Mouse (Mus musculus): ENCODE measurements around the gene Vmn2r14.
"Not testable (repeated sequence)": the region's sequence is repeated elsewhere in the genome, so short reads cannot be mapped to it uniquely, and the experiment has no call there.

Vmn2r14 gene

DNA sequence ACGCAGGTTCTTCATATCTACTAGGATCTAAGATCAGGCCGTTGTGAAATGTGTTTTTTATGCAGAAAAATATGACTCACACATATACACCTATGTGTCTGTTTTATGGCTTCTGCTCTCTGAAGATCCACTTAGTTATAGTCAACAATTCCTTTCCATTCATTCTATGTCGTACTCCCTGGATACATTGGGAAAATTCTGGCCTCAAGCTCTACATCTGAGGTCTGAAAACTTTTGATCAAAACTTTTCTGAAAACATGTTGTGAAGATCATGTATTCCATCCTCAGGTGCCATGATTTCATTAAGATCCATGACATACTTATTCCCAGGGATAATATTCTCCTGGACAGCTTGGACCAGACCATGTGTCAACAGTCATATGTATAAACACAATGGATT, at the start of gene Vmn2r14:
TSS of gene Vmn2r14 (minus strand) at position 101 of the 400 bp plus-strand sequence.
- no peak for DNase-seq

- DNase-seq, result not testable (repeated sequence)
These were observed 32.4 kb downstream of the Vmn2r14 start, which contains the start of gene Vmn2r13 for GRCm38 (mm10) chr5:109192099-109192498. Gene Vmn2r13, minus strand, starts transcription at chr5:109192199.

GRCm38 (mm10) chr5:109166851-109167250, 57.7 kb downstream of the Vmn2r14 start:
- not testable (repeated sequence) for DNase-seq
